In the genomic region with DNA sequence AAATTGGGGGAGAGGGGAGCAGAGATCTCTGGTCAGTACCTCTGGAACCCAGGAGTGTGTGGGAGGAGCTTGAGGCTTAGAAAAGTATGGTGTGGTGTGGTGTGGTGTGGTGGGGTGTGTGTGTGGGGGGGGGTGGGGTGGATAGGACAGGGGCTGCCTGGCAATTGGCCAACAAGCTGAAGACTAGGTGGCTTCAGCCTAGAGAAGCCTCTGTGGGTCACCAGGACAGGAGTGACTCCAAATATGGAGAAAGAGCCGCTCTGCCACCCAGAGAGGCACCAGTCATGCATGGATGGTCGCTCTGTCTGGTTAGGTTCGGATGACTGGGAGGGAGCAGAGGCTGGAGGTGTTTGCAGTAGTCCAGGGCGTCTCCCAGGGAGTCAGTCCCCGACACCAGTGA, we compare ENCODE assay signal across 12 mouse cellular contexts. TPM values are rescaled to one million over a fixed set of nuclear protein-coding genes. Genes with fewer than 3 reads are reported as not detected.
DNase-seq lines count a peak whose midpoint lies in the region; ATAC-seq lines count a peak whose summit lies in the region.
"Had no signal": no experiment of that assay in that cellular context is flagged by ENCODE, and none has a peak within 500 bp of the region (broad histone marks: within the 10 kb centered on the region; RNA-seq: fewer than 3 reads in every experiment).

No protein-coding gene starts in this region.

- H3K4me1 ChIP-seq in forebrain, embryonic 10.5 days: peaks cover 60% of the 10 kb centered on the region
- H3K4me1 ChIP-seq in forebrain, embryonic 15.5 days: no peaks in the 10 kb centered on the region
- H3K4me1 ChIP-seq in megakaryocyte, embryonic 14.5 days: peaks cover 90% of the 10 kb centered on the region
- H3K4me1 ChIP-seq in kidney, embryonic 15.5 days: peaks cover 60% of the 10 kb centered on the region
- H3K4me1 ChIP-seq in liver, embryonic 13.5 days (replicated peaks): peaks cover 89% of the 10 kb centered on the region

- no peaks in the 10 kb centered on the region for H3K36me3 ChIP-seq in forebrain, embryonic 10.5 days (replicated peaks)
- H3K36me3 ChIP-seq in forebrain, embryonic 15.5 days: no peaks in the 10 kb centered on the region
- H3K36me3 ChIP-seq in megakaryocyte, embryonic 14.5 days (replicated peaks; ENCODE audit: low read length): peaks cover 64% of the 10 kb centered on the region
- no peaks in the 10 kb centered on the region for H3K36me3 ChIP-seq in kidney, embryonic 15.5 days
- no peaks in the 10 kb centered on the region for H3K36me3 ChIP-seq in liver, embryonic 13.5 days

- 59% methylated on average over 5 of the region's 5 CpGs for WGBS in forebrain, embryonic 10.5 days
- WGBS in forebrain, embryonic 15.5 days: 54% methylated on average over 5 of the region's 5 CpGs
- 35% methylated on average over 5 of the region's 5 CpGs for WGBS in kidney, embryonic 15.5 days
- WGBS in liver, embryonic 13.5 days (ENCODE audit: insufficient replicate concordance): 53% methylated on average over 5 of the region's 5 CpGs

- H3K27ac ChIP-seq in forebrain, embryonic 10.5 days: 0 out of 2 replicates have a peak overlapping the region, but pooled peaks have one; percentile 22
- no peak overlapping the region for H3K27ac ChIP-seq in forebrain, embryonic 15.5 days (replicated peaks)
- peak overlapping the region; percentile 58 for H3K27ac ChIP-seq in kidney, embryonic 15.5 days
- H3K27ac ChIP-seq in liver, embryonic 13.5 days: peak overlapping the region; percentile 66
- H3K27ac ChIP-seq: hindbrain, postnatal 0 days had no signal

- no peak for DNase-seq in forebrain, embryonic 10.5 days (ENCODE audit: extremely low spot score, low spot score)
- no peak for DNase-seq in liver, embryonic 13.5 days
- no peak for DNase-seq in ovary, postnatal 14 days (ENCODE audit: low spot score)
- DNase-seq in natural killer cell, adult 2 months (ENCODE audit: low spot score in 2 of 2): no peak
- DNase-seq: adrenal gland, adult 8-10 months; forebrain, postnatal 0 days; thymus, adult 2 months had no signal

- no peaks in the 10 kb centered on the region for H3K27me3 ChIP-seq in forebrain, embryonic 10.5 days (ENCODE audit: poor library complexity, severe bottlenecking)
- no peaks in the 10 kb centered on the region for H3K27me3 ChIP-seq in forebrain, embryonic 15.5 days
- H3K27me3 ChIP-seq in megakaryocyte, embryonic 14.5 days (replicated peaks): no peaks in the 10 kb centered on the region
- no peaks in the 10 kb centered on the region for H3K27me3 ChIP-seq in kidney, embryonic 15.5 days
- H3K27me3 ChIP-seq in liver, embryonic 13.5 days: 0 out of 2 replicates have a peak, but pooled peaks cover 5% of the 10 kb centered on the region

- no peak overlapping the region for H3K4me2 ChIP-seq in forebrain, embryonic 15.5 days (replicated peaks)
- 0 out of 2 replicates have a peak overlapping the region, but pooled peaks have one; percentile 19 for H3K4me2 ChIP-seq in kidney, embryonic 15.5 days
- H3K4me2 ChIP-seq in liver, embryonic 13.5 days: peak overlapping the region; percentile 36

- H3K9ac ChIP-seq in forebrain, embryonic 15.5 days (replicated peaks): no peak overlapping the region
- H3K9ac ChIP-seq in kidney, embryonic 15.5 days: no peak overlapping the region
- peak overlapping the region; percentile 49 for H3K9ac ChIP-seq in liver, embryonic 13.5 days
- H3K9ac ChIP-seq: forebrain, postnatal 0 days had no signal

- no peak overlapping the region for H3K4me3 ChIP-seq in forebrain, embryonic 10.5 days
- H3K4me3 ChIP-seq in forebrain, embryonic 15.5 days: no peak overlapping the region
- H3K4me3 ChIP-seq in megakaryocyte, embryonic 14.5 days (replicated peaks): peak overlapping the region; percentile 89
- H3K4me3 ChIP-seq in kidney, embryonic 15.5 days (replicated peaks): no peak overlapping the region
- H3K4me3 ChIP-seq in liver, embryonic 13.5 days (replicated peaks): no peak overlapping the region

- no peaks in the 10 kb centered on the region for H3K9me3 ChIP-seq in forebrain, embryonic 10.5 days
- H3K9me3 ChIP-seq in forebrain, embryonic 15.5 days: no peaks in the 10 kb centered on the region
- 0 out of 2 replicates have a peak, but pooled peaks cover 3% of the 10 kb centered on the region for H3K9me3 ChIP-seq in megakaryocyte, embryonic 14.5 days
- H3K9me3 ChIP-seq in kidney, embryonic 15.5 days (replicated peaks): no peaks in the 10 kb centered on the region
- no peaks in the 10 kb centered on the region for H3K9me3 ChIP-seq in liver, embryonic 13.5 days (replicated peaks)

- ATAC-seq in forebrain, embryonic 15.5 days (replicated peaks): no peak
- ATAC-seq in megakaryocyte, adult 5-6 weeks (ENCODE audit: poor library complexity, severe bottlenecking): no peak
- ATAC-seq in kidney, embryonic 15.5 days (replicated peaks; ENCODE audit: low FRiP score): peak; percentile 49
- ATAC-seq in liver, embryonic 13.5 days (ENCODE audit: low read depth): no peak; the same call in 1 of the 2 replicates
- ATAC-seq: forebrain, postnatal 0 days; hindbrain, postnatal 0 days had no signal

RNA-seq across cellular contexts. Expression of a gene that starts 27.2 kb away (rescaled TPM):
- 119 and 123 TPM in 2 replicates for polyA plus RNA-seq in forebrain, embryonic 10.5 days (2016; fragmentation: Nextera tagmentation; extraction: Ambion mirVana)
- 24.0 and 27.4 TPM in 2 replicates for polyA plus RNA-seq in forebrain, embryonic 15.5 days (2015; fragmentation: Nextera tagmentation; extraction: Ambion mirVana)
- polyA plus RNA-seq in megakaryocyte, embryonic 14.5 days (2012; ENCODE audit: insufficient read depth, low replicate concordance): 1,149 and 2,622 TPM in 2 replicates
- 124 and 143 TPM in 2 replicates for total RNA-seq in megakaryocyte, adult 5-6 weeks (2015)
- total RNA-seq in megakaryocyte, adult 5-6 weeks (2017): 43.2 and 59.0 TPM in 2 replicates
- 32.1 and 37.3 TPM in 2 replicates for polyA plus RNA-seq in kidney, embryonic 15.5 days (2015; fragmentation: Nextera tagmentation; extraction: Ambion mirVana)
- 260 and 311 TPM in 2 replicates for polyA plus RNA-seq in liver, embryonic 13.5 days (2015; fragmentation: Nextera tagmentation; extraction: Ambion mirVana)

RNA-seq across cellular contexts. Expression of a gene that starts 47.6 kb away (rescaled TPM):
- 168 TPM in 2 replicates for polyA plus RNA-seq in forebrain, embryonic 10.5 days (2016; fragmentation: Nextera tagmentation; extraction: Ambion mirVana)
- polyA plus RNA-seq in forebrain, embryonic 15.5 days (2015; fragmentation: Nextera tagmentation; extraction: Ambion mirVana): 162 and 163 TPM in 2 replicates
- 26.3 and 89.2 TPM in 2 replicates for polyA plus RNA-seq in megakaryocyte, embryonic 14.5 days (2012; ENCODE audit: insufficient read depth, low replicate concordance)
- 53.2 and 72.9 TPM in 2 replicates for total RNA-seq in megakaryocyte, adult 5-6 weeks (2015)
- total RNA-seq in megakaryocyte, adult 5-6 weeks (2017): 42.4 and 54.3 TPM in 2 replicates
- polyA plus RNA-seq in kidney, embryonic 15.5 days (2015; fragmentation: Nextera tagmentation; extraction: Ambion mirVana): 138 and 145 TPM in 2 replicates
- 94.5 and 96.8 TPM in 2 replicates for polyA plus RNA-seq in liver, embryonic 13.5 days (2015; fragmentation: Nextera tagmentation; extraction: Ambion mirVana)
